Mouse (Mus musculus): Measurements from ENCODE around the gene Ptprs. TPM values are rescaled to one million over a fixed set of nuclear protein-coding genes. Genes with fewer than 3 reads are reported as not detected.

Ptprs gene
- polyA plus RNA-seq, 1 experiment from 2014 or later: 71.8 TPM

DNA sequence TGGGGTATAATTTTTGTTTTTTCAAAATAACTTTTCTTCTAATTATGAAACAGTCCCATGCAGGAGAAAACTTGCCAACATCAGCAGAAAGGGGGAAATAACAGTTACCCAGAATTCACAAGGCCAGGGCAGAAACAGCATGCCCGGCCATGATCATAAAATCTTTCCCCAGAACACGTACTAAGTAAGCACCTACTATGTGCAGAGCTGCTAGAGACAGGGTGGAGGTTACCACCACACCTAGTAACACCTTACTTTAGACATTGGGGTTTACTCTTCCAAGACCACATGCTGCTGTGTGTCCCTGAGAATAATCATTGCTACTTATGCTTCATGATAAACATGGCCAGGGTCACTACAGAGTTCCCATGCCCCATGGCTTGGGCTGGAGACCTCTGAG is 11.9 kb downstream of the Ptprs start:
- 92% methylated on average over 2 of the region's 2 CpGs for WGBS
- Histone ChIP-seq H3K9me3 (no peaks in the 10 kb centered on the region), H3K9ac (no peak overlapping the region), H3K4me1 (peaks cover 68% of the 10 kb centered on the region), H3K4me2 (no peak overlapping the region), H3K27me3 (replicated peaks) (no peaks in the 10 kb centered on the region), H3K36me3 (no peaks in the 10 kb centered on the region), H3K27ac (no peak overlapping the region), H3K4me3 (replicated peaks) (no peak overlapping the region)
- no peak for ATAC-seq (ENCODE audit: insufficient read depth, low FRiP score, low read depth)

DNA sequence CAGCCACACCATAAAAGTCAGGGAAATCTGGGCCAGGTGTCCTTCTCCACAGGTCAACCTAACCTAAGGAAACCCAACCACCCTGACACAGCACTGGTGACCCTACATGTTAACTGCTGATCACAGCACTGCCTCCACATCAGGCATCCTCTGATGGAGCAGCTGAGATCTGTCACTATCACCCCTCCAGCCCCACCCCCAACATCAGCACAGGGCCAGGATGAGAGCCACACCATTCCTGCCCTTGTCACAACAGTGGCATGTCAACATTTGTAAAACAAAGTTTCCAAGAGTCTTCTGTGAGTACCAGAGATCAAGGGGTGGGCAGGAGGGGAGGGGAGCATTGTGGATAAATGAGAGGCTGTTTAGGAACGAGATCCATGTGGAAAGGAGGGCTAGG is 12.8 kb downstream of the Ptprs start:
- no peak overlapping the region for H3K4me2 ChIP-seq
- no peaks in the 10 kb centered on the region for H3K27me3 ChIP-seq (replicated peaks)
- H3K27ac ChIP-seq: peak overlapping the region; percentile 97
- WGBS: 9% methylated on average over 1 of the region's 1 CpGs
- H3K4me1 ChIP-seq: peaks cover 60% of the 10 kb centered on the region
- ATAC-seq (ENCODE audit: insufficient read depth, low FRiP score, low read depth): no peak
- no peak overlapping the region for H3K9ac ChIP-seq
- no peaks in the 10 kb centered on the region for H3K36me3 ChIP-seq
- H3K9me3 ChIP-seq: no peaks in the 10 kb centered on the region
- no peak overlapping the region; the same call in 1 of the 2 replicates for H3K4me3 ChIP-seq (replicated peaks)

DNA sequence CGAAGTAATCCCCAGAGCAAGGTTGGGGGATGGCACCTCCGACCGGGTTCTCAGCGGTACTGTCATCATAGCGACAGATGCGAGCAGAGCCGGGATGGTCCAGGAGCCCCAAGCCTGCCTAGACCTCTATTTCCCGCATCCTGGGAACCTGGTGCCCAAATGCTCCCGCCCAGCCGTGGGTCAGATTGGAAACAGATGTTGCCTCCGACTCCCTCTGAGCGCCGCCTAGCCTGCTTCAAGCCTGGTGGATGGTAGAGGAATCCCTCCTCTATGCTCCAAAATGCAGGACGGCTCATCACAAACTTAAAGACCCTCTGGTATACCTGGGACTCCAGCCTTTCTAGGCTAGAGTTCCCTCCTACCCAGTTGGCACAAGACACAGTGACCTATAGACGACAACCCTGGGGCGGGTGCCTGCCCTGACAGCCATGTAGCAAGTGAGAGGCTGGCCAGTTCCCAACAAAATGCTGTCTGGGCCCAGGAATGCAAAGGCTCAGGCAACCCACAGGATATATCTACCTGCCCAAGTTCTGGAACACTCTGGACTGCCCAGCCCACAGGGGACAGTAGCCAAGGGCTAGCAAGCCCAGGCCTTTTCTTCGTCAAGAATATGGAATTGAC is 13.3 kb downstream of the Ptprs start:
- Histone ChIP-seq H3K36me3 (no peaks in the 10 kb centered on the region), H3K9ac (peak overlapping the region; percentile 19; the same call in 1 of the 2 replicates)
- 4% methylated on average over 17 of the region's 17 CpGs for WGBS

DNA sequence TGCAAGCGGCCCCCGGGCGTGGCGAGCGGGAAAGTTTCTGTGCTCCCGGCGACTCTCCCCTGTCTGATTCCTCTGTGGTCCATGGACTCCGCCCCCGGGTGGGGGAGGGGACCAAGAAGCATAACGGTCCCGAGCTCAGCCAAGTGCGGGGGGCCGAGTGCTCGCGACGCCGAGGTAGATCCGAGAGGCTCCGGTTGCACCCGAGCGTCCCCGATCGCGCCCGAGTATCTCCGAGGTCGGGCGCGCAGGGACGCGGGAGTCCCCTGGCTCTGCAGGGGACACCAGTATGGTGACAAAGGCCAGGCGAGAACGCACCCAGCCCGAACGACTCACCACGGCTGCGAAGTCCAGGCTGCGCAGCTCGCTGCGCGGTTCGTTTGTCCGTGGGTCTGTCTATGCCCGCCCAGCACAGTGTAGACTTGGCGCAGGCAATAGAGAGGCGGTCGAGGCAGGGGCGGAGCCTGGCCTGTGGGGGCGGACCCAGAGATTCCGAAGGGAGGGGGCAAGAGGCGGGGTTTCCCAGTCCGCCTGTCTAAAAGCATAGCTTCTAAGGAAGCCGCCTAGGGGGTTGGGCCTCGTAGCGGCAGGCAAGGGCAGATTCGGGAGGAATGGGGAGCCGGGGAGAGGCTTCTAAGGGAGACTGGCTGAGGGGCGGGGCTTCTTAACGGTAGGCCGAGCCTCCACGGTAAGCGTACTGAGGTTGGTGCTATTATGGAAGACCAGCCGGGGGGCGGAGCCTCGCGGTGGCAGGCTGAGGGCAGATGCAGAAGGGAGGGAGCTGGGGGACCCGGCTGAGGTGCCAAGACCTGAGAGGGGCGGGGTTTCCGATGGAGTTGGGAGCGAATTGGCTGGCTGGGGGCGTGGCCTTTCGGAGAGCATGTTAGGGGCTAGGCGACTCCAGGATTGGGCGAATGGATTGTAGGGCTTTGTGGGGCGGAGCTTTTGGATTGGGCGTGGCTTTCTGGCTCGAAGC is 14.2 kb downstream of the Ptprs start:
- under 1% methylated on average over 76 of the region's 77 CpGs for WGBS
- H3K4me2 ChIP-seq: peak overlapping the region; percentile 93
- H3K27ac ChIP-seq: peak overlapping the region; percentile 97
- H3K4me1 ChIP-seq: peaks cover 49% of the 10 kb centered on the region
- H3K9me3 ChIP-seq: no peaks in the 10 kb centered on the region
- H3K36me3 ChIP-seq: peaks cover 5% of the 10 kb centered on the region; the same call in 1 of the 2 replicates
- H3K9ac ChIP-seq: peak overlapping the region; percentile 85
- no peaks in the 10 kb centered on the region for H3K27me3 ChIP-seq (replicated peaks)
- peak; percentile 92 for ATAC-seq (ENCODE audit: insufficient read depth, low FRiP score, low read depth)
- peak overlapping the region; percentile 67 for H3K4me3 ChIP-seq (replicated peaks)

More for the DNA sequence above, 13.3 kb downstream of the Ptprs start:
- Histone ChIP-seq H3K9me3 (no peaks in the 10 kb centered on the region), H3K4me3 (replicated peaks) (peak overlapping the region; percentile 67), H3K27me3 (replicated peaks) (no peaks in the 10 kb centered on the region), H3K4me2 (peak overlapping the region; percentile 93), H3K4me1 (peaks cover 54% of the 10 kb centered on the region), H3K27ac (peak overlapping the region; percentile 97)
- no peak for ATAC-seq (ENCODE audit: insufficient read depth, low FRiP score, low read depth)

DNA sequence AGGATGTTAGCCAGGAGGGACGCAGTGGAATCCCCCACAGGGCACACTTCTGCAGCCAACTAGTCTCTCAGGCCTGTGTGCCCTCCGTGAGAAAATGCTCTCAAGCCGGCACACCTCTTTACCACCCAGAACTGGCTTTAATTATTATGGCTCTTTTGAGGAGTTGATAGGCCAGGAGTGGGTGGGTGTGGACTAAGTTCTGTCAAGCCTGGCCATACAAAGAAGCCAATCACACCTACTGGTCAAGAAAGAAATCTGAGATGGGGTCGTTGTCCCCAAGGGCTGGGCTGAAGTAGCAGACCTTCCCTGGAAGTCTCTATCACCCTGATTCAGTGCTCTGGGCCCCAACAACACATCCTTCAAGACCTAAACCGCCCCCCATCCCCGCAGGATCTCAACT is 15.4 kb downstream of the Ptprs start:
- H3K27me3 ChIP-seq (replicated peaks): no peaks in the 10 kb centered on the region
- H3K4me2 ChIP-seq: peak overlapping the region; percentile 93
- ATAC-seq (ENCODE audit: insufficient read depth, low FRiP score, low read depth): no peak
- peaks cover 44% of the 10 kb centered on the region for H3K4me1 ChIP-seq
- peak overlapping the region; percentile 97; the same call in 1 of the 2 replicates for H3K27ac ChIP-seq
- peak overlapping the region; percentile 85 for H3K9ac ChIP-seq
- whole genome bisulfite sequencing: 22% methylated on average over 6 of the region's 6 CpGs
- peaks cover 9% of the 10 kb centered on the region; the same call in 1 of the 2 replicates for H3K36me3 ChIP-seq
- H3K4me3 ChIP-seq (replicated peaks): peak overlapping the region; percentile 67
- no peaks in the 10 kb centered on the region for H3K9me3 ChIP-seq

DNA sequence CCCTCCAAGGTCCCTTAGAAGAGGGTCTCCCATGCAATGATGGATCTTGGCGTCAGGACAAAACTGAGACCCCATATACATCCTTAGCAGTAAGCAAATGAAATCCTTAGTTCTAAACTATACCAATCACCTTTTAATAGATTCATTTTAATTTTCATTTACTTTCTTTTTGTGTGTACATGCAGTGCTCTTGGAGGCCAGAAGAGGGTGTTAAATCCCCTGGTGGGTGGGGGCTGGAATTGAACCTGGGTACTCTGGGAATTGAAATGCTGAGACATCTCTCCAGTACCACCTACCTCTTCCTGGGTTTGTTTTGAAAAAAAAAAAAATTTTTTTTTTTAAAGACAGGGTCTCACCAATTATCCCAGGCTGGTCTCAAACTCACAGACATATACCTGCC is 18.8 kb downstream of the Ptprs start:
- 98% methylated on average over 1 of the region's 1 CpGs for WGBS
- Histone ChIP-seq H3K27me3 (replicated peaks) (no peaks in the 10 kb centered on the region), H3K4me1 (peaks cover 17% of the 10 kb centered on the region), H3K4me3 (replicated peaks) (no peak overlapping the region), H3K27ac (no peak overlapping the region), H3K36me3 (peaks cover 29% of the 10 kb centered on the region), H3K9me3 (no peaks in the 10 kb centered on the region), H3K9ac (no peak overlapping the region), H3K4me2 (no peak overlapping the region)
- no peak for ATAC-seq (ENCODE audit: insufficient read depth, low FRiP score, low read depth)

DNA sequence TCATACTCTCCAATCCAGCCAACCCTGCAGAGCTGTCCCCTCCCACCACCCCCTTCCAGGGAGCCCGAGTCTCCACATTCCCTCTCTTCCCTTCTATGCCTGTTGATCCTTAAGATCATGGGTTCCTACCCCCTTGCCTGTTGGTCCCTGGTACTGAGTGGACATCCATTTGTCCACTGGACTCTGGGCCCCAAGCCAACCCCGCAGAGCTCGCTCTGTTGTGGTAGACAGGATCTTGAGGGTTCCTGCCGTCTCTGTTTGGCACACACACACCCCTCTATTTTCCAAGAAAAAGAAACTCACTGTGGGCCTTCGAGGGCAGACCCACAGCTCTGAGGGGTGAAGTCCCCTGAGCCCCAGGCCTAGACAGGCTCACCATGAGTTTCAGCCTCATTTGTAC is 19.9 kb downstream of the Ptprs start:
- H3K36me3 ChIP-seq: peaks cover 39% of the 10 kb centered on the region
- H3K27ac ChIP-seq: no peak overlapping the region
- H3K27me3 ChIP-seq (replicated peaks): no peaks in the 10 kb centered on the region
- no peaks in the 10 kb centered on the region for H3K9me3 ChIP-seq
- WGBS: 80% methylated on average over 5 of the region's 5 CpGs
- H3K4me1 ChIP-seq: peaks cover 15% of the 10 kb centered on the region
- no peak for ATAC-seq (ENCODE audit: insufficient read depth, low FRiP score, low read depth)
- H3K9ac ChIP-seq: no peak overlapping the region
- no peak overlapping the region for H3K4me3 ChIP-seq (replicated peaks)
- H3K4me2 ChIP-seq: no peak overlapping the region

DNA sequence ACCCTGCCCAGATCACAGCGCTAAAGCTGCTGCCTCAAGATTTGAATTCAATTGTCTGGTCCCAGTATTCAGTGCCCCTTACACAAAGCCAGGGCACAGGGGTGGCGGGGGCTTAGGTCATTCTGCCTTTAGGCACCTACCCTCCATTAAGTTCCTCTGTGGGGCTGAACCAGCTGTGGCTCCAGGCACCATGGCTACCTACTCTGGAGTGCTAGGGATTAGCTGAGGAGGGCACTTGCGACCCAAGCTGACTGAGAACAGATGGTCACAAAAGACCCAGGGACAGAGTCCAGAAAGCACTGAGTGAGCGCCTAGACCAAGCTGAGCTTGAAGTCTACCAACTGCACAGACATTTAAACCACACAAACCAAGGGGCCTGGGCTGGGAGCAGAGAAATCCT is 22.6 kb downstream of the Ptprs start:
- WGBS: 89% methylated on average over 4 of the region's 4 CpGs
- H3K27me3 ChIP-seq (replicated peaks): no peaks in the 10 kb centered on the region
- H3K27ac ChIP-seq: no peak overlapping the region
- H3K9me3 ChIP-seq: no peaks in the 10 kb centered on the region
- ATAC-seq (ENCODE audit: insufficient read depth, low FRiP score, low read depth): no peak
- no peaks in the 10 kb centered on the region for H3K4me1 ChIP-seq
- H3K4me2 ChIP-seq: no peak overlapping the region
- no peak overlapping the region for H3K4me3 ChIP-seq (replicated peaks)
- H3K36me3 ChIP-seq: peaks cover 61% of the 10 kb centered on the region
- no peak overlapping the region for H3K9ac ChIP-seq

DNA sequence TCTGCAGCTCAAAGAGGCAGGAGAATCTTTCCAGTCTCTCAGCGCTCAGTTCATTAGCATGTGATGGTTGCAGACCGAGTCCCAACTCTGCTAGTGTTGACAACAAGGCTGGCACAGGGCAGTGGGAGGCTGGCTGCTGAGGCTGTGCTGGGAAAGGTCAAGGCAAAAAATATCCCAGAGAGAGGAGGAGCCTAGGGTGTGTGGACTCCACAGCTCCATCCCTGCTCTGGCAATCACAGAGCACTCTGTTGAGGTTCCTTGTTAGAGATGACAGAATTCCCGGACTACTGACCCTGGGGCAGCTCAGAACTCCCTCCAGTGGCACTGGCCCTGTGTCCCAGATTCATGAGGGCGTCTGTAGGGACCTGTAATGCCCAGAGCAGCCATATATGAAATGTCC is 23.0 kb downstream of the Ptprs start:
- WGBS: 75% methylated on average over 4 of the region's 4 CpGs
- H3K27ac ChIP-seq: no peak overlapping the region
- no peak overlapping the region for H3K4me3 ChIP-seq (replicated peaks)
- H3K9me3 ChIP-seq: no peaks in the 10 kb centered on the region
- peaks cover 66% of the 10 kb centered on the region for H3K36me3 ChIP-seq
- no peak for ATAC-seq (ENCODE audit: insufficient read depth, low FRiP score, low read depth)
- H3K27me3 ChIP-seq (replicated peaks): no peaks in the 10 kb centered on the region
- no peak overlapping the region for H3K4me2 ChIP-seq
- no peaks in the 10 kb centered on the region for H3K4me1 ChIP-seq
- H3K9ac ChIP-seq: no peak overlapping the region

DNA sequence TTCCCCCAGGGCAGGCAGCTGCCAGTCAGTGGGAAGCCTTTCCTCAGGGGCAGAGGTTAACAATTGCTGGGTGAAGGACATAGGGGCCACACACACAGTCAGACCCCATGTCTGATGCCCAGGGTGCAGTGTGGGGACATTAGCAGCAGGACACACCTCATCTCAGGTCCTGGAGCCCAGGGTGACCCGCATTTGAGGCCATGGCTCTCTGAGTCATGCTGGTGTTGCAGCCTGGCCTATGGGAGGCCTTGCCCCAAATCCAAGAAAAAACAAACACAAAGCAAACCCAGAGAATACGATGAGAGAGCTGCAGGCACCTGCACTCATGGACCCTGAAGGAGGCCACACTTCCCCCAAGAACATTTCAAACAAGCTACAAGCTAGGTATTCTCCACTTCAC is 28.6 kb downstream of the Ptprs start:
- no peaks in the 10 kb centered on the region for H3K27me3 ChIP-seq (replicated peaks)
- H3K4me2 ChIP-seq: no peak overlapping the region
- peaks cover 64% of the 10 kb centered on the region for H3K36me3 ChIP-seq
- no peak overlapping the region for H3K9ac ChIP-seq
- no peaks in the 10 kb centered on the region for H3K9me3 ChIP-seq
- no peaks in the 10 kb centered on the region for H3K4me1 ChIP-seq
- no peak overlapping the region for H3K27ac ChIP-seq
- H3K4me3 ChIP-seq (replicated peaks): no peak overlapping the region
- WGBS: 65% methylated on average over 2 of the region's 2 CpGs
- ATAC-seq (ENCODE audit: insufficient read depth, low FRiP score, low read depth): no peak

DNA sequence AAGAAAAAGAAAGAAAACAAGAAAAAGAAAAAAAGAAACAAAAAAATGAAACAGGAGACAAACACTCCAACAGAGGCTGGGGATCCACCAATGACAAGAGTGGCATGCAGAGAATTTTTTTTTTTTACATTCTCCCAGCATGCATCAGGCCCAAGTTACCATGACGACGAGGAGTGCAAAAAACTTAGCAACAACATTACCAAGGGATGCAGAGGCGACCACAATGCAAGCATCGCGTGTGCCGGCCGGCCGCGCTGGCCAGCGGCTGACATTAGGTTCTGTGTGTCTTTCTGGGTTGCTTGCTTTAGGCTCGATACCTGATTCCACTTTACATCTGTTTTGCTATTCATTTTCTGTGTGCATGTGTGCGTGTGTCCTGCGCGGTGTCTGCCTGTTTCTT is 30.9 kb downstream of the Ptprs start:
- ATAC-seq (ENCODE audit: insufficient read depth, low FRiP score, low read depth): no peak
- peaks cover 47% of the 10 kb centered on the region for H3K36me3 ChIP-seq

DNA sequence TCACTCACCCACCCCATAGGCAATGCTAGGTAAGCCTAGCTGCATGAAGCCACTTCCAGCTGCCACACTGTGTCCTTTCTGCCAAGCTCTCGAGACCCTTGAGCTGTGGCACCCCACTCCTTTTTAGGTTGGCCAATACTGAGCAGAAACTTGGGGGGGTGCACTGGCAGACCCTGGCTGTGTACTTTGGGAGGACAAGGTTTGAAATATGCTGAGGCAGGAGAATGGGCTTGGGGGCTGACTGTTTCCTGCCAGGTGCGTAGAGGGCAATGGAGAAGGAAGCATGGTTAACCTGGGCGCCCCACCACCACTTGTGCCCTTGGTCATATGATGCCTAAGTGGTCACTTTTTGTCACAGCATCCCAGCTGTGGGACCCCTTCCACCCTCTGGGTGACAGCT is 31.5 kb downstream of the Ptprs start:
- Histone ChIP-seq H3K27ac (no peak overlapping the region), H3K4me2 (no peak overlapping the region), H3K4me3 (replicated peaks) (no peak overlapping the region), H3K27me3 (replicated peaks) (no peaks in the 10 kb centered on the region), H3K9ac (no peak overlapping the region), H3K4me1 (no peaks in the 10 kb centered on the region), H3K36me3 (peaks cover 40% of the 10 kb centered on the region), H3K9me3 (no peaks in the 10 kb centered on the region)
- ATAC-seq (ENCODE audit: insufficient read depth, low FRiP score, low read depth): no peak
- WGBS: 96% methylated on average over 3 of the region's 3 CpGs

More for the DNA sequence above, 30.9 kb downstream of the Ptprs start:
- Histone ChIP-seq H3K27me3 (replicated peaks) (no peaks in the 10 kb centered on the region), H3K4me2 (no peak overlapping the region), H3K4me3 (replicated peaks) (no peak overlapping the region), H3K9me3 (no peaks in the 10 kb centered on the region), H3K4me1 (no peaks in the 10 kb centered on the region), H3K9ac (no peak overlapping the region), H3K27ac (no peak overlapping the region)
- 76% methylated on average over 14 of the region's 14 CpGs for WGBS
